Mouse (Mus musculus) liver, embryonic 12.5 days (tissue): ENCODE measurements at regions not wholly inside any gene's neighbourhood (a gene's known extent, or its start where the extent isn't known, plus 50 kb on each side); places are given as distances from the start of the nearest gene placed in this dataset.
"Not testable (repeated sequence)": the region's sequence is repeated elsewhere in the genome, so short reads cannot be mapped to it uniquely, and the experiment has no call there.

Source experiments
- ATAC-seq: fragments of 200-750 bp; cut with Nextera tagmentation; 2 replicates; pipeline ENCODE4 v1.8.0; 2017; ENCODE audit warnings: moderate number of reproducible peaks, mild to moderate bottlenecking, moderate library complexity
- H3K27ac ChIP-seq: fragments of 300-500 bp; sonication (generic); 2 replicates; pipeline ENCODE4 v1.5.1; 2016; ENCODE audit warnings: mild to moderate bottlenecking
- H3K27me3 ChIP-seq: fragments of 300-500 bp; sonication (generic); replicated peaks from 2 replicates; pipeline ENCODE4 v1.6.1; 2016; ENCODE audit warnings: mild to moderate bottlenecking, moderate library complexity
- H3K36me3 ChIP-seq: fragments of 300-500 bp; sonication (generic); 2 replicates; pipeline ENCODE4 v1.6.1; 2016; ENCODE audit warnings: mild to moderate bottlenecking, moderate library complexity
- H3K4me1 ChIP-seq: fragments of 300-500 bp; sonication (generic); 2 replicates; pipeline ENCODE4 v1.6.1; 2016
- H3K4me2 ChIP-seq: fragments of 300-500 bp; sonication (generic); 2 replicates; pipeline ENCODE4 v1.6.1; 2016; ENCODE audit warnings: mild to moderate bottlenecking, moderate library complexity
- H3K4me3 ChIP-seq: fragments of 300-500 bp; sonication (generic); 2 replicates; pipeline ENCODE4 v1.5.1; 2016; ENCODE audit warnings: mild to moderate bottlenecking, moderate library complexity
- H3K9ac ChIP-seq: fragments of 300-500 bp; sonication (generic); 2 replicates; pipeline ENCODE4 v1.6.1; 2016; ENCODE audit warnings: mild to moderate bottlenecking, moderate library complexity
- H3K9me3 ChIP-seq: fragments of 300-500 bp; sonication (generic); replicated peaks from 2 replicates; pipeline ENCODE4 v1.6.1; 2016; ENCODE audit warnings: mild to moderate bottlenecking, moderate library complexity
- WGBS: fragments of 180-500 bp; shearing (Covaris S2); methylation state at CpG from one replicate; pipeline ENCODE4 v1.1.7; 2016; ENCODE audit not compliant: insufficient replicate concordance; 5-methylcytosine and 5-hydroxymethylcytosine counted together

GRCm38 (mm10) chrX:94865531-94866502, 141.4 kb downstream of the Zxdb start:
- Histone ChIP-seq H3K27ac (peak overlapping the region; percentile 56; the same call in 1 of the 2 replicates), H3K4me1 (peaks cover 49% of the 10 kb centered on the region), H3K9ac (peak overlapping the region; percentile 50), H3K9me3 (no peaks in the 10 kb centered on the region), H3K4me3 (peak overlapping the region; percentile 46), H3K36me3 (no peaks in the 10 kb centered on the region), H3K4me2 (peak overlapping the region; percentile 69), H3K27me3 (no peaks in the 10 kb centered on the region)
- WGBS, result 13% methylated on average over 16 of the region's 18 CpGs
- ATAC-seq, result peak; percentile 87

- H3K36me3 ChIP-seq, H3K9me3 ChIP-seq, ATAC-seq, H3K4me2 ChIP-seq, H3K27me3 ChIP-seq, H3K4me3 ChIP-seq, H3K4me1 ChIP-seq, H3K27ac ChIP-seq, H3K9ac ChIP-seq: not testable (repeated sequence)
- WGBS, result 83% methylated on average over 2 of the region's 2 CpGs
Measured at GRCm38 (mm10) chrX:94883547-94883946, 142.9 kb downstream of the Spin4 start.
